Mouse (Mus musculus): ENCODE data around the gene Muc5ac. TPM values are rescaled to one million over a fixed set of nuclear protein-coding genes. Genes with fewer than 3 reads are reported as not detected.

Muc5ac gene
- polyA plus RNA-seq, 1 experiment from 2014 or later = not detected

DNA sequence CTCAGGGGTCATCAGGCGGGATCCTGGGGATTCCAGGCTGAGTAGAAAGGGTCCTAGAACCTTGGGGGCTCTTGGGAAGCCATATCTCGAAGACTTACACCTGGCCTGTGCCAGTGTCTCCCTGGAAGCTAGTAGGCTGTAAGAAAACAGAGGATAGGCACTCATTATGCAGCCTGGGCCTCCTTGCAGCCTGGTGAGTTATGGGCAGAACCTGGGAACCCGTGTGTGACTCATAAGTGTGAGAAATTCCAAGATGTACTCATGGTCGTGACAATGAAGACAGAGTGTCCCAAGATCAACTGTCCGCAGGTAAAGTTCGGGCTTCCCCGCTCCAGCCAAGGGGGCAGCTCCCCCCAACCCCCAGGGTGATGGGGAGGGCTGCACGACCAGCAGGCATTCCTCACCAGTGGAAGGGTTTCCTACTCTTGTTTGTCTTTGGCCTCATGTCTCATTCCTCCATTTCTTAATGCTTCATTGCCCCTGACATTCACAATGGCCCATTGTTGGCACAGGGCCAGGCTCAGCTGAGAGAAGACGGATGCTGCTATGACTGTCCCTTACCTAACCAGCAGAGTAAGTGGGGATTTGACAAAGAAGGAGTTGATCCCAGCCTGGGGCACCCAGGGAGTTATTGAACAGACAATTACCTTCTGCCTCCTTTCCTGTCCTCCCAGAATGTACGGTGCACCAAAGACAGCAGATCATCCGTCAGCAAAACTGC is 28.7 kb downstream of the Muc5ac start:
- Histone ChIP-seq H3K27ac (ENCODE audit: low read depth, low read length) (no peak overlapping the region), H3K4me3 (ENCODE audit: low read depth, low read length) (no peak overlapping the region), H3K9me3 (ENCODE audit: control insufficient read depth, low read length) (no peaks in the 10 kb centered on the region), H3K36me3 (ENCODE audit: control insufficient read depth, insufficient read depth, low read length) (no peaks in the 10 kb centered on the region), H3K4me2 (no peak overlapping the region), H3K4me1 (replicated peaks; ENCODE audit: control insufficient read depth, insufficient read depth, low read length) (no peaks in the 10 kb centered on the region), H3K27me3 (replicated peaks; ENCODE audit: control insufficient read depth, insufficient read depth, low read length) (no peaks in the 10 kb centered on the region; the same call in 1 of the 2 replicates), H3K9ac (ENCODE audit: low read depth, low read length) (no peak overlapping the region)
- DNase-seq (ENCODE audit: low spot score) (no peak), ATAC-seq (replicated peaks; ENCODE audit: low FRiP score) (no peak)
- WGBS = 69% methylated on average over 11 of the region's 11 CpGs

DNA sequence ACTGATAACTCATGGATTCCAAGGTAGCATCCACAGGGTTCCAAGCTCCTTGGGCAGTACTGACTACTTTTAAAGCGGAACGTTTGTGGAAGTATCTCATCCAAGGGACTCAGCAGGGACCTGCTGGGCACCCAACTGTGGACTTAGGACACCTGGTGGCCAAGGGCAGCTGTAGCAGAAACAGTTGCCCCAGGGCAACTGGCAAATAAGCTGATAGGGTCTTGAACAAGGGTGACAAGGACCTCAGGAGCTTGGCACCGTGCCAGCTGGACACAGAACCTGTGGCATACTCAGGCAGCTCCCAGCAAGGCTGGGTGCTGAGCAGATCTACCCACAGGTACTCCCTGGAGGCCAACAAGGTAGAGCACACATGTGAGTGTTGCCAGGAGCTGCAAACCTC is 29.5 kb downstream of the Muc5ac start:
- H3K4me1 ChIP-seq (replicated peaks; ENCODE audit: control insufficient read depth, insufficient read depth, low read length) = no peaks in the 10 kb centered on the region
- DNase-seq (ENCODE audit: low spot score) = no peak
- no peak overlapping the region for H3K4me2 ChIP-seq
- H3K9ac ChIP-seq (ENCODE audit: low read depth, low read length) = no peak overlapping the region
- no peaks in the 10 kb centered on the region; the same call in 1 of the 2 replicates for H3K27me3 ChIP-seq (replicated peaks; ENCODE audit: control insufficient read depth, insufficient read depth, low read length)
- ATAC-seq (replicated peaks; ENCODE audit: low FRiP score) = no peak
- 79% methylated on average over 3 of the region's 3 CpGs for WGBS
- no peak overlapping the region for H3K27ac ChIP-seq (ENCODE audit: low read depth, low read length)
- H3K36me3 ChIP-seq (ENCODE audit: control insufficient read depth, insufficient read depth, low read length) = no peaks in the 10 kb centered on the region
- no peaks in the 10 kb centered on the region for H3K9me3 ChIP-seq (ENCODE audit: control insufficient read depth, low read length)
- H3K4me3 ChIP-seq (ENCODE audit: low read depth, low read length) = no peak overlapping the region

DNA sequence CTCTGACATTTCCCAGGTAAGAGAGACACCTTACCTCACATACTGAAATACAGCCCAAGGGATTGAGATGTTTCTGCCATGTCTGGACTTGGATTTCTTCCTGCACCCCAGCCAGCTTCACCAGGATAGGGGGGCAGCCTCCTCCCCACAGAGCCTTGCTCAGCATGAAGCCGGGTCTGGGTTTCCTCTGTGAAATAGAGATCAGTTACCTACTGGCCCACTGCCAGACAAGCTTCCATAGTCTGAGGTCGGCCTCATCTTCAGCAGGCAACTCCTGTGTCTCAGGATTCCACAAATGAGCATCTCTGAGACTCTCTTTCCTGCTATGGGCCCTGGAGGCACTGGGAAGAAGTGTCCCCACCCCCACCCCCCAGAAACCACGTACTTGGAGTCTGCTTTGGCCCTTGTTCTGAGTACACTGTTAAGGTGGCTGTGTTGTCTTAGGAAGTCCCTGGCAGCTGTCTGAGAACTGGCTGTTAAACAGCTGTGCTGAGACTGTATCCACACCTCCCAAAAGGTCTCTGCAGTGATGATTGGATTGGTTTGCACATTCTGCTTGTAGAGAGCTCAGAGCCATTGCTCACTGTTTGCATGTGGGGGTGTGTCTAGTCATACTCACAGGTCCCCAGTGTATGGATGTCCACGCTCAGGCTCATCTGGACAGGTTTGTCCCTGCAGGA is 34.0 kb downstream of the Muc5ac start:
- DNase-seq (ENCODE audit: low spot score) (no peak), ATAC-seq (replicated peaks; ENCODE audit: low FRiP score) (no peak)
- 53% methylated on average over 4 of the region's 4 CpGs for WGBS

DNA sequence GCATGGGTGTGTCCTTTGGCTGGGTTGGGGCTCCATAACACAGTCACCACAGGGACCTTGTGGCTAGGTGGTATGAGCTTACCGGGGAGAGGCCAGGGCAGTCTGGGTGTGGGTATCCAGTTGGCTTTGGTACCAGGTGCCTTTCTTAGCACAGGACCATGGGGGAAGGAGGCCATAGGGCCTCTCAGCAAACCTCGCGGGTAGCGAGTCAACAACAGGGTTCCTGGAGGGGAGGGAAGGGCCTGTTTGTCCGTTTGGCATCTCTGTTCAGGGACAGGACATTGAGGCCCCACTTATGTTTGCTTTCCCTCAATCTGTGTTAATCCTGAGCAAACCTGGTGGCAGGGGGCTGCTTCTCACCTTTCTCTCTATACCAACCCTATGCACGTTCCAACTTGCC is 34.9 kb downstream of the Muc5ac start:
- 70% methylated on average over 6 of the region's 6 CpGs for WGBS
- H3K9me3 ChIP-seq (ENCODE audit: control insufficient read depth, low read length) = no peaks in the 10 kb centered on the region
- H3K4me2 ChIP-seq = no peak overlapping the region
- H3K36me3 ChIP-seq (ENCODE audit: control insufficient read depth, insufficient read depth, low read length) = no peaks in the 10 kb centered on the region
- no peak overlapping the region for H3K9ac ChIP-seq (ENCODE audit: low read depth, low read length)
- H3K27me3 ChIP-seq (replicated peaks; ENCODE audit: control insufficient read depth, insufficient read depth, low read length) = no peaks in the 10 kb centered on the region
- no peaks in the 10 kb centered on the region for H3K4me1 ChIP-seq (replicated peaks; ENCODE audit: control insufficient read depth, insufficient read depth, low read length)
- H3K4me3 ChIP-seq (ENCODE audit: low read depth, low read length) = no peak overlapping the region
- ATAC-seq (replicated peaks; ENCODE audit: low FRiP score) = no peak
- no peak for DNase-seq (ENCODE audit: low spot score)
- no peak overlapping the region for H3K27ac ChIP-seq (ENCODE audit: low read depth, low read length)

More for the DNA sequence above, 34.0 kb downstream of the Muc5ac start:
- Histone ChIP-seq H3K4me1 (replicated peaks; ENCODE audit: control insufficient read depth, insufficient read depth, low read length) (no peaks in the 10 kb centered on the region), H3K4me2 (no peak overlapping the region), H3K4me3 (ENCODE audit: low read depth, low read length) (no peak overlapping the region), H3K27me3 (replicated peaks; ENCODE audit: control insufficient read depth, insufficient read depth, low read length) (no peaks in the 10 kb centered on the region; the same call in 1 of the 2 replicates), H3K27ac (ENCODE audit: low read depth, low read length) (no peak overlapping the region), H3K9ac (ENCODE audit: low read depth, low read length) (no peak overlapping the region), H3K9me3 (ENCODE audit: control insufficient read depth, low read length) (no peaks in the 10 kb centered on the region), H3K36me3 (ENCODE audit: control insufficient read depth, insufficient read depth, low read length) (no peaks in the 10 kb centered on the region)

DNA sequence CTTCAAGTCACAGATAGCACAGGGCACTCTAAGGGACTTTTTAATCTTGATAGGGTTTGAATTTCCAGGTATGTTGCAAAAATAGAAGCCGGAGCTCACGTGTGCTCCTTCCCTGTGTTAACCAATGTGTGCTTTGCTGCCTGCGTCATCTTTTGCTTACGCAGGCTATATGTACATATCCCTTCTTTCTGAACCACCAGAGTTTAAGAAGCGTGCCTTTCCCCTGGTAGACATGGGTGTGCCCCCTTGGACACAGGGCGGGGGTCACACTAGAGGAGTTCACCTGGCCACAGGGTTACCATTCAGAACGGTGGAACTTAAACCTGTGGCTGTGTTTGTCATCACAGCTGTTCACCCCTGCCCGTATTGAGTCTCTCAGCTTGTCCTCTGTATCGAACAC is 35.6 kb downstream of the Muc5ac start:
- no peak for ATAC-seq (replicated peaks; ENCODE audit: low FRiP score)
- Histone ChIP-seq H3K9ac (ENCODE audit: low read depth, low read length) (no peak overlapping the region), H3K9me3 (ENCODE audit: control insufficient read depth, low read length) (no peaks in the 10 kb centered on the region), H3K4me2 (no peak overlapping the region), H3K36me3 (ENCODE audit: control insufficient read depth, insufficient read depth, low read length) (no peaks in the 10 kb centered on the region), H3K4me3 (ENCODE audit: low read depth, low read length) (no peak overlapping the region), H3K27me3 (replicated peaks; ENCODE audit: control insufficient read depth, insufficient read depth, low read length) (no peaks in the 10 kb centered on the region), H3K4me1 (replicated peaks; ENCODE audit: control insufficient read depth, insufficient read depth, low read length) (no peaks in the 10 kb centered on the region), H3K27ac (ENCODE audit: low read depth, low read length) (no peak overlapping the region)
- 82% methylated on average over 9 of the region's 9 CpGs for WGBS
- no peak for DNase-seq (ENCODE audit: low spot score)

DNA sequence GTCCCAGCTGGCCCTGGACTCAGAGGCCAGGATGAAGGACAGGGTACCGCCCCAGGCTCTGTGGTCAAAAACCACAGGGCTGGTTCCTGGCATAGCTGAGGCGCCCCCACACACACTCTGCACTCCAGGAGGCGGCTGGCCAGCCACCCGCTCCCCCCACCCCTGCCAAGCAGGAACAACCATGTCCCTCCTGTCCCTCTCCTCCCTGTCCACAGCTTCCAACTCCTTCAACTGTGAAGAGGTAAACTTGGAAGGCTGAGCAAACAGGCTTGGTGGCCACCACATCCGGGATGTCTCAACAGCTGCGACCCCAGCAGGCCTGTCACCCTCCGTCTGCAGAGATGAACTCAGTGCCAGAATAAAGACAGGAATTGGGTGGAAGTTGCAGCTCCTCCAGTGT is 47.2 kb downstream of the Muc5ac start:
- H3K27ac ChIP-seq (ENCODE audit: low read depth, low read length) = no peak overlapping the region
- WGBS = 49% methylated on average over 7 of the region's 7 CpGs

DNA sequence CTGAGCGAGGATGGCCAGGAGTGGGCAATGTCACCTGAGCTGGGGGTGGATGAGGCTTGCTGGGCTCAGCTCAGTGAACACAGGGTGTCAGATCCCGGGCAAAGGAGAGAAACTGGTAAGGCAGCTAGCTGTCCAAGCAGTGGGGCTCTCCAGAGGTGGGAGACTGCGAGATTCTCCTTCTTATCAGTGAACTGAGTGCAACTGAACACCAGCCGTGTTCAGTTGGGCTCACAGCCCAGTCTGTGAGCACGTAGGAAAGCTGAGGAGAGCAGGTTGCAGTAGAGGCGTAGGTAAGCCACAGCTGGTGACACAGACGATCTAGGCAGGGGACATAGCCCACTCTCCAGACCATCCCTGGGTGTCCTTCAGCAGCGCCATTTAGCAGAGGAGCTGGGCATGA is 47.7 kb downstream of the Muc5ac start:
- Histone ChIP-seq H3K27ac (ENCODE audit: low read depth, low read length) (no peak overlapping the region), H3K27me3 (replicated peaks; ENCODE audit: control insufficient read depth, insufficient read depth, low read length) (no peaks in the 10 kb centered on the region), H3K36me3 (ENCODE audit: control insufficient read depth, insufficient read depth, low read length) (no peaks in the 10 kb centered on the region), H3K9me3 (ENCODE audit: control insufficient read depth, low read length) (no peaks in the 10 kb centered on the region), H3K4me3 (ENCODE audit: low read depth, low read length) (no peak overlapping the region), H3K4me1 (replicated peaks; ENCODE audit: control insufficient read depth, insufficient read depth, low read length) (no peaks in the 10 kb centered on the region), H3K9ac (ENCODE audit: low read depth, low read length) (no peak overlapping the region), H3K4me2 (no peak overlapping the region)
- 50% methylated on average over 8 of the region's 8 CpGs for WGBS
- DNase-seq (ENCODE audit: low spot score) = no peak
- no peak for ATAC-seq (replicated peaks; ENCODE audit: low FRiP score)

More for the DNA sequence above, 47.2 kb downstream of the Muc5ac start:
- Histone ChIP-seq H3K4me3 (ENCODE audit: low read depth, low read length) (no peak overlapping the region), H3K27me3 (replicated peaks; ENCODE audit: control insufficient read depth, insufficient read depth, low read length) (no peaks in the 10 kb centered on the region), H3K4me2 (no peak overlapping the region), H3K9ac (ENCODE audit: low read depth, low read length) (no peak overlapping the region), H3K9me3 (ENCODE audit: control insufficient read depth, low read length) (no peaks in the 10 kb centered on the region), H3K4me1 (replicated peaks; ENCODE audit: control insufficient read depth, insufficient read depth, low read length) (no peaks in the 10 kb centered on the region), H3K36me3 (ENCODE audit: control insufficient read depth, insufficient read depth, low read length) (no peaks in the 10 kb centered on the region)
- ATAC-seq (replicated peaks; ENCODE audit: low FRiP score) (no peak), DNase-seq (ENCODE audit: low spot score) (no peak)

DNA sequence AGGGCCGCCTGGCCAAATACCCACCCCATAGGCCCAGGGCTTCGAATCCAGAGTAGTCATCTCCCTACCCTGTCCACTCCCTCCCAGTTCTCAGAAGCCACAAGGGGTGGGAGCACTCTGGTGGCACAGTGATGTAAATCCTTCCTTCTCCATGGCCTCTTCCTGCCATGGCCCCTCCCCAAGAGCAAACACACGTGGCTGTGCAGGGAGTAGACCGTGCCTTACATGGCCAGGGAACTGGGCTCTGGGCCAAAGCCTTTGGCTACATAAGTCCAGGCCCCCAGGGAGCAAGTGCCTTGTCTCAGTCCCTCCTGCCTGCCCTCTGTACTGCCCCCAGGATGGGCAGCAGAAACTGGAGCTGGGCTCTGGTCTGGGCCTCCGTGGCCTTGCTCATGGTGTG is 50.0 kb downstream of the Muc5ac start, which contains the start of gene Muc5b:
Gene Muc5b, plus strand, starts transcription at position 292 of the 400 bp plus-strand sequence.
- H3K9ac ChIP-seq (ENCODE audit: low read depth, low read length) = no peak within 1 kb of the TSS
- no peaks in the 10 kb centered on the region for H3K27me3 ChIP-seq (replicated peaks; ENCODE audit: control insufficient read depth, insufficient read depth, low read length)
- H3K27ac ChIP-seq (ENCODE audit: low read depth, low read length) = no peak within 1 kb of the TSS
- no peak within 1 kb of the TSS for H3K4me3 ChIP-seq (ENCODE audit: low read depth, low read length)
- DNase-seq (ENCODE audit: low spot score) = no peak
- 72% methylated on average over 5 of the region's 5 CpGs for WGBS
- H3K4me2 ChIP-seq = no peak within 1 kb of the TSS
- no peaks in the 10 kb centered on the region for H3K36me3 ChIP-seq (ENCODE audit: control insufficient read depth, insufficient read depth, low read length)
- H3K9me3 ChIP-seq (ENCODE audit: control insufficient read depth, low read length) = no peaks in the 10 kb centered on the region
- no peak for ATAC-seq (replicated peaks; ENCODE audit: low FRiP score)
- H3K4me1 ChIP-seq (replicated peaks; ENCODE audit: control insufficient read depth, insufficient read depth, low read length) = no peaks in the 10 kb centered on the region

DNA sequence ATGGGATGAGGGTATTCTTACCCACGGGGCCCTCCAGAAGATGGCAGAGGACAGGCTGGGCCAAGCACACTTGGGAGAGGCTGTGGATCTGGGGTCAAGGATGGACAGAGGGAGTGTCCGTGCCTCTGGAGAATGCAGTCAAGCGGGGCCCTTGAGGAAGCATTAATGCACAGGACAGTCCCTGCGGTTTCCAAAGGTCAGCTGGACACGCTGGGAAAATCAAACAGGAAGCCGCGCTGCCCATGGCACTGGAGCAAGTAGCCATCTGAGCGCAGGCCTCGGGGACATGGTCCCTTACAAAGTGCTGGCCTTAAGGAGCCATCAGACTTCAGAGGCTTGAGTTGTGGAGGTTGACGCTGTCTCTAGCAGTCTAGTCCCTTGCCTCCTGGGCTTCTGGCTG is 51.6 kb downstream of the Muc5ac start:
- Histone ChIP-seq H3K27me3 (replicated peaks; ENCODE audit: control insufficient read depth, insufficient read depth, low read length) (0 out of 2 replicates have a peak, but pooled peaks cover under 1% of the 10 kb centered on the region), H3K27ac (ENCODE audit: low read depth, low read length) (no peak overlapping the region), H3K36me3 (ENCODE audit: control insufficient read depth, insufficient read depth, low read length) (no peaks in the 10 kb centered on the region), H3K4me1 (replicated peaks; ENCODE audit: control insufficient read depth, insufficient read depth, low read length) (no peaks in the 10 kb centered on the region), H3K9me3 (ENCODE audit: control insufficient read depth, low read length) (no peaks in the 10 kb centered on the region), H3K4me2 (no peak overlapping the region), H3K9ac (ENCODE audit: low read depth, low read length) (no peak overlapping the region), H3K4me3 (ENCODE audit: low read depth, low read length) (no peak overlapping the region)
- ATAC-seq (replicated peaks; ENCODE audit: low FRiP score) (no peak), DNase-seq (ENCODE audit: low spot score) (no peak)
- 82% methylated on average over 10 of the region's 10 CpGs for WGBS
